Mouse (Mus musculus): ENCODE measurements around the gene Cdc25b.

GRCm38 (mm10) chr2:131242929-131243328 is 56.2 kb downstream of the Cdc25b start:
- TF ChIP-seq MYOD1 (IDR thresholded peaks at IDR 0.05; ENCODE audit: control insufficient read depth, insufficient read length, low read depth) (no peak), CTCF (IDR thresholded peaks at IDR 0.05; ENCODE audit: control insufficient read depth, insufficient read depth, insufficient read length) (no peak), MYOG (IDR thresholded peaks at IDR 0.05; ENCODE audit: control insufficient read depth, extremely low read depth, insufficient read length) (no peak)

All from C2C12 (cell line).